Mouse (Mus musculus) layer of hippocampus, adult 2 months (tissue): Measurements from ENCODE around the gene 1700029F12Rik. TPM values are rescaled to one million over a fixed set of nuclear protein-coding genes. Genes with fewer than 3 reads are reported as not detected.

Experiments used
- DNase-seq, 2 experiments: peaks; one replicate each; pipeline ENCODE4 v3.0.0; 2022; ENCODE audit warnings: low spot score in 2 of 2
- H3K27ac ChIP-seq: fragments of 200-600 bp; 2 replicates; pipeline ENCODE4 v1.8.1; 2022
- H3K4me3 ChIP-seq: fragments of 200-600 bp; 2 replicates; pipeline ENCODE4 v1.8.1; 2022; ENCODE audit warnings: mild to moderate bottlenecking
- CTCF ChIP-seq: fragments of 200-600 bp; conservative IDR thresholded peaks from 2 replicates; pipeline ENCODE4 v1.8.1; 2022; ENCODE audit warnings: antibody characterized with exemption, mild to moderate bottlenecking, moderate library complexity
- total RNA-seq, 2 experiments: library from RNA; stranded (reverse); gene quantifications; 2 replicates each; pipeline ENCODE4 v1.2.3; 2021

Gene 1700029F12Rik
- total RNA-seq, 2 experiments from 2014 or later: not detected

DNA sequence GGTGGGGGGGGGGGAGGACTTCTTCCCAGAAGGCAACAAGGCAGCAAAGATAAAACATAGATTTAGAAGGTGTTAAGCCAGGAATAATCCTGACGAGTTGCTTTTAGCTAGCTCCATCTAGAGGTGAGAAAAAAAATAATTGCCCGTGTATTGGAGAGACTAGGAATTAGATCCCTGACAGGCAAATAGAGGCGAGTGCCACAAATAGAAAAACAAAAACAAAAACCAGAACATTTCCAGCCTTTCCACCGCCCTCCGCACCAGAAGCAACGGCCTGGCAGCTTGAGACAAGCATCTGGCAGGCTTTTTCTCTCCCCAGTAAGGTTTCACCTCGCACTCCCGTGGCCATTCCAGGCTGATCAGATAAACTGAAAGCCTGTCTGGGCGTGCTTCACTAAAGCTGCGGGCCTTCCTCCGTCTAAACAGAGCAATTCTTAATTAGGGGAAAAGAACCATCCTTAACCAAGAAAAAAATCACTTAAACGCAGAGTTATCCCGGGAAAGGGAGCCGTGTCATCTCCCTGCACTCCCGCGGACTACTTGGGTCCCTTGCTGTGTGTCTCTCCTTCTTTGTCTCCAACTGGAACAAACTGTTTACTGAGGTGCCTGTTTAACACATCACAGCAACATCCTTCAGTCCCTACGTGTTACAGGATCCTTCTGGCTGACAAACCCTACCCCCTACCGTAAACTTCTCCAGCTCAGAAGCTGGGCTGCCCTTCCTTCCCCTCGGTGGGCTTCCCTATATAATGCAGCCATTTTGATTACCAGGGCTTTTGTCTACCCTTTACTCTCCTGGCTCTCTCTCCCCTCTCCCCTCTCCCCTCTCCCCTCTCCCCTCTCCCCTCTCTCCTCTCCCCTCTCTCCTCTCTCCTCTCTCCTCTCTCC, 25.7 kb downstream of the 1700029F12Rik start:
- Histone ChIP-seq H3K4me3 (peak overlapping the region; percentile 61), H3K27ac (peak overlapping the region; percentile 86)
- peak; percentile 72 for TF ChIP-seq CTCF
- DNase-seq: peak; percentile 32 to 64

DNA sequence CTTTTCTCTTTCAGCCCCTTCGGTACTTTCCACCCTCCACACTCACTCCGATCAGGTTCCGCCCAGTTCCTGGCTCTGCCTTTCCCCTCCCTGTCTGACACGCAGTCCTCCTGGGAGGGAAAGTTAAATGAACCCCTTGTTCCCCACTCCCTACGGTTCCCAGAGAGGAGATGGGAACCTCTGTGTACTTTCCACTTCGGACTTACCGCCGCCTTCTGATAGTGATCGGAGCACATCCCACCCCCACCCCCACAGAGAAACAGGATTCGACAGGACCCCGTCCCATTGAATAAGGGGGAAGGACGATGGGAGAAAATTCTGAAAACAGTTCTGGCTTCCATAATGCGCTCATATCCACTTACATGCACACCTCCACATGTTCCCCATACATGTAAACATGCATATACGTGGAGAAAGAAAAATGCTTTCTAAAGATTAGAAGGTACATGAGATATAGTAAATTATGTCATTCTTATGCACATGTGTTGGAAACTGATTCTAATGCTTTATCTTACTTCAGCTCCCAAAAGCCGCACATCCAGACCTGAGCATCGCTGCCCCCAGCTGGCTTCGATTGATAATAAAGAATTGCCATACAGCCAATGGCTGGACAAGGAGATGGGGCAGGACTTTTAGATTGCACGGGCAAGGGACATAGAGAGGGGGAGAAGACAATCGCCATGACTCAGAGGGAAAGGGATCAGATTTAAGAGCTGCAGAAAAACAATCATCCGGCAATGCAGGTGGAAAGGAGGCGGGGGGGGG, 26.5 kb downstream of the 1700029F12Rik start:
- TF ChIP-seq CTCF: no peak
- H3K27ac ChIP-seq: peak overlapping the region; percentile 75; the same call in 1 of the 2 replicates
- DNase-seq: peak; percentile 11 to 14
- peak overlapping the region; percentile 61 for H3K4me3 ChIP-seq

GRCm38 (mm10) chr13:97006784-97007183, 27.4 kb downstream of the 1700029F12Rik start:
- no peak for TF ChIP-seq CTCF
- DNase-seq: no peak
- Histone ChIP-seq H3K4me3 (no peak overlapping the region), H3K27ac (no peak overlapping the region)

DNA sequence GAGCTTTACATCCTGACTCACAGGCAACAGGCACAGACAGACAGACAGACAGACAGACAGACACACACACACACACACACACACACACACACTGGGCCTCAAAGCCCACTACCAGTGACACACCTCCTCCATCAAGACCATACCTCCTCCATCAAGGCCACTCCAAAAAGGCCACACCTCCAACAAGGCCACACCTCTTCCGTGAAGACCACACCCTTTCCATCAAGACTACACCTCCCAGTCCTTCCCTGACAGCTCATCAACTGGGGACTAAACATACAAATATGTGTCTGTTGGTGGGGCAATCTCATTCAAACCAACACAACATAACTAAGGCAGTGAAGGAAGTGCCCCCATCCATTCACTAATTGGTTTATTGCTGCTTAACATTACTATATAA, 37.1 kb downstream of the 1700029F12Rik start:
- no peak for DNase-seq
- TF ChIP-seq CTCF: no peak
- Histone ChIP-seq H3K4me3 (no peak overlapping the region), H3K27ac (no peak overlapping the region)

GRCm38 (mm10) chr13:96995243-96995642, 38.9 kb downstream of the 1700029F12Rik start:
- H3K4me3 ChIP-seq: no peak overlapping the region
- TF ChIP-seq CTCF: no peak

GRCm38 (mm10) chr13:96993291-96993989, 40.7 kb downstream of the 1700029F12Rik start:
- H3K4me3 ChIP-seq: no peak overlapping the region
- no peak for DNase-seq
- TF ChIP-seq CTCF: no peak
- no peak overlapping the region for H3K27ac ChIP-seq

More at GRCm38 (mm10) chr13:96995243-96995642, 38.9 kb downstream of the 1700029F12Rik start:
- DNase-seq: no peak
- H3K27ac ChIP-seq: no peak overlapping the region

DNA sequence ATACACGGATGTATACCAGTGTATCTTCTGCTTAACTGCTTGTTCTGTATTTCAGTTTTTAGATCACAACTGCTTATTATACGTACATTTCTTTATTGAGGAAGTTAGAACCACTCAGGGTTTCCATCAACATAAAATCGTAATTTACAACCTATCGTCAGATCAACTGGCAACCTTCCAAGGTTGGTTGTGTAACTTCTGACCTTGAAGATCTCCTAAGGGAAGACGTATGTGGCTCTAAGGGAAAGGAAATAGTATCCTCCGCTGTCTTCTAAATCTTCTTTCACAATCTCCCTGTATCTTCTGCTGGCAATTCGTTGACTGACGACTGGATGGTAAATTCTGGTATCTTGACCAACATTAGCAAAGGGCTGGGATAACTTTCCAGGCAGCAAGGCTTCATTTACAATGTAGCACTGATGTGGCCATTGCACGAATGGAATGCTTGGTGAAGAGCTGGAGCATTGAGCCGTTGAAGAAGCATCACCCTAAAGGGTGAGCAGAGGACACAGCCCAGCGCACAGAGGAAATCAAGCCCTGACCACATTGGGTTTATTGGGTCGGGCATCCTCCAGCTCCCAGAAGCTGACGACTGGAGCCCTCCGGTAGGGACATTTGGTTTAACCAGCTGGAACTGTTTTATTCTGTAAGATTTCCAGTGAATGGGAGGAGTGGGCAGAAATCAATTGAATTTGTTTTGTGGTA, 43.4 kb downstream of the 1700029F12Rik start:
- H3K4me3 ChIP-seq: no peak overlapping the region
- DNase-seq: no peak
- H3K27ac ChIP-seq: no peak overlapping the region
- TF ChIP-seq CTCF: no peak

DNA sequence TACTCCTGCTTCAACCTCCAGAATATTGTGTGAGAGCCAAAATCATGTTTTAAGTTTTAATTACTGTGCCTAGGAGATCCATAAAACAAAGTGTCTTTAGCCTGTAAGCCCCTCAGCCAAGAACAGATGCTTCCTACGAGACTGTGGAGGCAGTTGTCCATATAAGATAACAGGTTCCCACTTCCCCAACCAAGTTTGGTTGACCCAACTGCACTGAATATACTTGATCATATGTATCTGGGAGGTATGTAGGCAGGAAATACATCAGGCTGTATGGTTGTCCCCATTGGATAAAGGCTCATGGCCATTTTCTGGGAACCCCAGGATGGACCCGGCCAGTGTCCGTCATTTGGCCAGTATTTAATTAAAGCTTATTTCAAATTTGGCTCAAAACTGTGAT, 44.1 kb downstream of the 1700029F12Rik start:
- no peak for DNase-seq
- H3K4me3 ChIP-seq: no peak overlapping the region
- TF ChIP-seq CTCF: no peak

GRCm38 (mm10) chr13:96989129-96989528, 45.0 kb downstream of the 1700029F12Rik start:
- H3K4me3 ChIP-seq: no peak overlapping the region
- no peak for TF ChIP-seq CTCF
- no peak for DNase-seq
- no peak overlapping the region for H3K27ac ChIP-seq

More for the DNA sequence above, 44.1 kb downstream of the 1700029F12Rik start:
- H3K27ac ChIP-seq: no peak overlapping the region

DNA sequence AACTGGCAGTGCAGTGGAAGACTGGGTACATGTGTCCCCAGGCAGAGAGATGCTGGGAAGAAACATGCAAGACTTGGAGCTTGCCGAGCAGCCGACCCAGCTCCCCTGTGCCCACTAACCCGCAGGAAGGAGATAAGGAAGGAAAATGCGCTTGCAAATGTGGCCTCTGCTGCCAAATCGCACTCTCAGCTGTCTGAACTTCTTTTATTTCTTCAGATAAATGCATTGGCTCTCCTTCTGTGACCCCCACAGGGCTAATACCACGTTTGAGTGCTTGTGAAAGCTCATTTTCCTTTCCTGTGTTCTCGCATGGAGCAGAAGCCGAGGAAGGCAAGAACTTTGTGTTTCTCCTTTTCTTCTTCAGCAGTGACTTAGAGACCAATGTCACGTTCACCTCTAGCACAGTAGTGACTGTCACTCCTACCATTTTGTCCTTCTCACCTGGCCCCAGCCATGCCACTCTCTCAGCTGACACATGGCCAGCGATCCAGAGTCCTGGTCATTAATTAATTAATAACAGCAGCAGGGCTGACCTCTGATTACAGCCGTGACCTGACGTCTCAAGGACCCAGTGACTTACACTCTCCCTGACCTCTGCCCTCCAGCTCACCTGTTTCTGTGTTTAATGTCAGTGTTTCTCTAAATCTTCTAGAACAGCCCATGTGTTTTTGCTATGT, 48.4 kb downstream of the 1700029F12Rik start:
- TF ChIP-seq CTCF: no peak
- Histone ChIP-seq H3K4me3 (no peak overlapping the region), H3K27ac (no peak overlapping the region)
- DNase-seq: no peak

GRCm38 (mm10) chr13:96984688-96985087, 49.5 kb downstream of the 1700029F12Rik start:
- DNase-seq: no peak
- Histone ChIP-seq H3K4me3 (no peak overlapping the region), H3K27ac (no peak overlapping the region)
- no peak for TF ChIP-seq CTCF
